Mouse (Mus musculus) hindbrain, embryonic 12.5 days (tissue): ENCODE results near the gene Katnal1. TPM values are rescaled to one million over a fixed set of nuclear protein-coding genes. Genes with fewer than 3 reads are reported as not detected.

Experiments used
- ATAC-seq: fragments of 200-750 bp; cut with Nextera tagmentation; 2 replicates; pipeline ENCODE4 v1.8.0; 2017; ENCODE audit warnings: moderate TSS enrichment; ENCODE audit not compliant: low FRiP score
- H3K27ac ChIP-seq: fragments of 300-500 bp; sonication (generic); 2 replicates; pipeline ENCODE4 v1.5.1; 2016; ENCODE audit warnings: mild to moderate bottlenecking
- H3K27me3 ChIP-seq: fragments of 300-500 bp; sonication (generic); 2 replicates; pipeline ENCODE4 v1.6.1; 2016; ENCODE audit warnings: mild to moderate bottlenecking
- H3K36me3 ChIP-seq: fragments of 300-500 bp; sonication (generic); 2 replicates; pipeline ENCODE4 v1.6.1; 2016; ENCODE audit warnings: mild to moderate bottlenecking
- H3K4me1 ChIP-seq: fragments of 300-500 bp; sonication (generic); 2 replicates; pipeline ENCODE4 v1.6.1; 2016
- H3K4me2 ChIP-seq: fragments of 300-500 bp; sonication (generic); replicated peaks from 2 replicates; pipeline ENCODE4 v1.6.1; 2016; ENCODE audit warnings: mild to moderate bottlenecking
- H3K4me3 ChIP-seq: fragments of 300-500 bp; sonication (generic); 2 replicates; pipeline ENCODE4 v1.5.1; 2016; ENCODE audit warnings: mild to moderate bottlenecking
- H3K9ac ChIP-seq: fragments of 300-500 bp; sonication (generic); 2 replicates; pipeline ENCODE4 v1.6.1; 2016; ENCODE audit warnings: mild to moderate bottlenecking, moderate library complexity
- H3K9me3 ChIP-seq: fragments of 300-500 bp; sonication (generic); replicated peaks from 2 replicates; pipeline ENCODE4 v1.6.1; 2016; ENCODE audit warnings: mild to moderate bottlenecking
- WGBS: fragments of 180-500 bp; shearing (Covaris S2); methylation state at CpG from one replicate; pipeline ENCODE4 v1.1.7; 2016; 5-methylcytosine and 5-hydroxymethylcytosine counted together
- polyA plus RNA-seq: library from polyadenylated mRNA; unstranded; fragments of >200 nt; fragmentation: Nextera tagmentation; extraction: Ambion mirVana; gene quantifications from 2 replicates; pipeline ENCODE4 v1.2.1, GENCODE M21; 2016

Katnal1 gene
- polyA plus RNA-seq, 1 experiment from 2014 or later: 30.8 TPM

GRCm38 (mm10) chr5:148936516-148936951, 7.4 kb upstream of the Katnal1 start:
- 90% methylated on average over 3 of the region's 3 CpGs for WGBS
- no peak overlapping the region for H3K4me3 ChIP-seq
- no peak for ATAC-seq

GRCm38 (mm10) chr5:148935871-148936270, 6.8 kb upstream of the Katnal1 start:
- no peaks in the 10 kb centered on the region; the same call in 1 of the 2 replicates for H3K9me3 ChIP-seq
- WGBS: 85% methylated on average over 6 of the region's 6 CpGs
- H3K27me3 ChIP-seq: no peaks in the 10 kb centered on the region
- H3K4me1 ChIP-seq: 0 out of 2 replicates have a peak, but pooled peaks cover 2% of the 10 kb centered on the region
- no peak overlapping the region for H3K9ac ChIP-seq
- no peak overlapping the region for H3K4me3 ChIP-seq
- H3K4me2 ChIP-seq: no peak overlapping the region
- ATAC-seq: no peak
- H3K36me3 ChIP-seq: no peaks in the 10 kb centered on the region
- no peak overlapping the region for H3K27ac ChIP-seq

More at GRCm38 (mm10) chr5:148936516-148936951, 7.4 kb upstream of the Katnal1 start:
- H3K4me1 ChIP-seq: 0 out of 2 replicates have a peak, but pooled peaks cover 2% of the 10 kb centered on the region
- H3K27me3 ChIP-seq: no peaks in the 10 kb centered on the region
- no peak overlapping the region for H3K27ac ChIP-seq
- no peaks in the 10 kb centered on the region for H3K36me3 ChIP-seq
- H3K4me2 ChIP-seq: no peak overlapping the region
- no peaks in the 10 kb centered on the region; the same call in 1 of the 2 replicates for H3K9me3 ChIP-seq
- no peak overlapping the region for H3K9ac ChIP-seq

- Histone ChIP-seq H3K27me3 (no peaks in the 10 kb centered on the region), H3K36me3 (no peaks in the 10 kb centered on the region), H3K4me1 (0 out of 2 replicates have a peak, but pooled peaks cover 2% of the 10 kb centered on the region), H3K4me3 (no peak overlapping the region), H3K9me3 (no peaks in the 10 kb centered on the region; the same call in 1 of the 2 replicates), H3K9ac (no peak overlapping the region), H3K4me2 (no peak overlapping the region), H3K27ac (no peak overlapping the region)
- no peak for ATAC-seq
- WGBS: 54% methylated on average over 7 of the region's 7 CpGs
Measured at GRCm38 (mm10) chr5:148935071-148935821, 6.1 kb upstream of the Katnal1 start.

GRCm38 (mm10) chr5:148934457-148934856, 5.3 kb upstream of the Katnal1 start:
- Histone ChIP-seq H3K27ac (no peak overlapping the region), H3K9me3 (no peaks in the 10 kb centered on the region; the same call in 1 of the 2 replicates), H3K27me3 (no peaks in the 10 kb centered on the region), H3K9ac (no peak overlapping the region), H3K4me1 (0 out of 2 replicates have a peak, but pooled peaks cover 2% of the 10 kb centered on the region), H3K36me3 (no peaks in the 10 kb centered on the region), H3K4me2 (no peak overlapping the region), H3K4me3 (no peak overlapping the region)
- WGBS: 49% methylated on average over 6 of the region's 6 CpGs
- ATAC-seq: no peak

GRCm38 (mm10) chr5:148933767-148934166, 4.6 kb upstream of the Katnal1 start:
- Histone ChIP-seq H3K27ac (no peak overlapping the region), H3K36me3 (no peaks in the 10 kb centered on the region), H3K9me3 (no peaks in the 10 kb centered on the region; the same call in 1 of the 2 replicates), H3K27me3 (no peaks in the 10 kb centered on the region), H3K4me2 (no peak overlapping the region), H3K4me3 (no peak overlapping the region), H3K4me1 (0 out of 2 replicates have a peak, but pooled peaks cover 2% of the 10 kb centered on the region), H3K9ac (no peak overlapping the region)
- 69% methylated on average over 8 of the region's 8 CpGs for WGBS
- no peak for ATAC-seq

GRCm38 (mm10) chr5:148931301-148931700, 2.2 kb upstream of the Katnal1 start:
- H3K9ac ChIP-seq: no peak overlapping the region
- H3K9me3 ChIP-seq: no peaks in the 10 kb centered on the region; the same call in 1 of the 2 replicates
- peaks cover 9% of the 10 kb centered on the region for H3K4me1 ChIP-seq
- no peak for ATAC-seq
- H3K27ac ChIP-seq: no peak overlapping the region
- H3K36me3 ChIP-seq: no peaks in the 10 kb centered on the region
- no peaks in the 10 kb centered on the region for H3K27me3 ChIP-seq
- H3K4me2 ChIP-seq: no peak overlapping the region
- WGBS: 96% methylated on average over 1 of the region's 1 CpGs
- H3K4me3 ChIP-seq: no peak overlapping the region

GRCm38 (mm10) chr5:148928382-148929115, 571 bp downstream of the Katnal1 start:
- Histone ChIP-seq H3K27me3 (no peaks in the 10 kb centered on the region), H3K4me1 (peaks cover 7% of the 10 kb centered on the region), H3K27ac (peak overlapping the region; percentile 97), H3K36me3 (peaks cover 13% of the 10 kb centered on the region), H3K4me3 (peak overlapping the region; percentile 70), H3K4me2 (peak overlapping the region; percentile 52), H3K9ac (peak overlapping the region; percentile 80), H3K9me3 (no peaks in the 10 kb centered on the region; the same call in 1 of the 2 replicates)
- peak; percentile 99 for ATAC-seq
- WGBS: under 1% methylated on average over 64 of the region's 69 CpGs

GRCm38 (mm10) chr5:148927717-148928223, 1.4 kb downstream of the Katnal1 start:
- Histone ChIP-seq H3K27me3 (no peaks in the 10 kb centered on the region), H3K27ac (peak overlapping the region; percentile 97), H3K9ac (peak overlapping the region; percentile 80), H3K4me2 (peak overlapping the region; percentile 52), H3K9me3 (no peaks in the 10 kb centered on the region; the same call in 1 of the 2 replicates), H3K4me1 (peaks cover 7% of the 10 kb centered on the region), H3K36me3 (peaks cover 13% of the 10 kb centered on the region), H3K4me3 (peak overlapping the region; percentile 70)
- 53% methylated on average over 5 of the region's 5 CpGs for WGBS
- ATAC-seq: no peak

GRCm38 (mm10) chr5:148924586-148924985, 4.5 kb downstream of the Katnal1 start:
- H3K9ac ChIP-seq: no peak overlapping the region
- H3K27ac ChIP-seq: no peak overlapping the region
- no peak overlapping the region for H3K4me3 ChIP-seq
- peaks cover 7% of the 10 kb centered on the region for H3K4me1 ChIP-seq
- H3K36me3 ChIP-seq: peaks cover 19% of the 10 kb centered on the region
- no peak for ATAC-seq
- 91% methylated on average over 12 of the region's 12 CpGs for WGBS
- no peaks in the 10 kb centered on the region for H3K9me3 ChIP-seq
- H3K27me3 ChIP-seq: no peaks in the 10 kb centered on the region
- H3K4me2 ChIP-seq: no peak overlapping the region

- no peaks in the 10 kb centered on the region for H3K9me3 ChIP-seq
- peaks cover 7% of the 10 kb centered on the region for H3K4me1 ChIP-seq
- WGBS: 93% methylated on average over 9 of the region's 9 CpGs
- H3K27me3 ChIP-seq: no peaks in the 10 kb centered on the region
- ATAC-seq: no peak
- no peak overlapping the region for H3K4me2 ChIP-seq
- no peak overlapping the region for H3K9ac ChIP-seq
- no peak overlapping the region for H3K27ac ChIP-seq
- no peak overlapping the region for H3K4me3 ChIP-seq
- H3K36me3 ChIP-seq: peaks cover 23% of the 10 kb centered on the region
Measured at GRCm38 (mm10) chr5:148924051-148924450, 5.1 kb downstream of the Katnal1 start.

- no peak overlapping the region for H3K9ac ChIP-seq
- H3K27ac ChIP-seq: no peak overlapping the region
- no peaks in the 10 kb centered on the region for H3K27me3 ChIP-seq
- H3K36me3 ChIP-seq: peaks cover 30% of the 10 kb centered on the region
- ATAC-seq: no peak
- no peak overlapping the region for H3K4me2 ChIP-seq
- 84% methylated on average over 10 of the region's 10 CpGs for WGBS
- H3K9me3 ChIP-seq: no peaks in the 10 kb centered on the region
- no peak overlapping the region for H3K4me3 ChIP-seq
- peaks cover 7% of the 10 kb centered on the region for H3K4me1 ChIP-seq
Measured at GRCm38 (mm10) chr5:148923408-148923807, 5.7 kb downstream of the Katnal1 start.

- no peaks in the 10 kb centered on the region for H3K9me3 ChIP-seq
- H3K36me3 ChIP-seq: peaks cover 36% of the 10 kb centered on the region
- WGBS: 94% methylated on average over 5 of the region's 5 CpGs
- no peak for ATAC-seq
- H3K9ac ChIP-seq: no peak overlapping the region
- H3K27ac ChIP-seq: no peak overlapping the region
- H3K4me1 ChIP-seq: peaks cover 7% of the 10 kb centered on the region
- no peak overlapping the region for H3K4me3 ChIP-seq
- no peak overlapping the region for H3K4me2 ChIP-seq
- no peaks in the 10 kb centered on the region for H3K27me3 ChIP-seq
Measured at GRCm38 (mm10) chr5:148922773-148923172, 6.3 kb downstream of the Katnal1 start.
